Mouse (Mus musculus) myocyte (in vitro differentiated cells): ENCODE results near the gene Pwwp2a. TPM values are rescaled to one million over a fixed set of nuclear protein-coding genes. Genes with fewer than 3 reads are reported as not detected.

Source experiments
- H3K27me3 ChIP-seq: one replicate; pipeline ENCODE4 v1.6.1; 2011; ENCODE audit not compliant: control insufficient read depth, insufficient read depth, insufficient read length
- H3K36me3 ChIP-seq: one replicate; pipeline ENCODE4 v1.6.1; 2011; ENCODE audit not compliant: control insufficient read depth, insufficient read depth
- H3K4me2 ChIP-seq: one replicate; pipeline ENCODE4 v1.6.1; 2011; ENCODE audit warnings: low read depth, control low read depth
- H3K4me3 ChIP-seq: one replicate; pipeline ENCODE4 v1.5.1; 2011; ENCODE audit warnings: mild to moderate bottlenecking, control low read depth, moderate library complexity
- H3K79me2 ChIP-seq: one replicate; pipeline ENCODE4 v1.6.1; 2011; ENCODE audit not compliant: control insufficient read depth, insufficient read depth
- H3ac ChIP-seq: one replicate; pipeline ENCODE4 v1.6.1; 2011; ENCODE audit not compliant: control insufficient read depth, insufficient read length
- CEBPB ChIP-seq: IDR thresholded peaks from 2 replicates; pipeline ENCODE4 v1.6.1; 2011; ENCODE audit warnings: mild to moderate bottlenecking, moderate library complexity; ENCODE audit not compliant: poor library complexity, insufficient read depth, severe bottlenecking
- E2F4 ChIP-seq: IDR thresholded peaks from one replicate; pipeline ENCODE4 v1.6.1; 2011; ENCODE audit warnings: mild to moderate bottlenecking, control low read depth, moderate library complexity; ENCODE audit not compliant: insufficient read depth
- MAX ChIP-seq: IDR thresholded peaks from one replicate; pipeline ENCODE4 v1.6.1; 2011; ENCODE audit warnings: low read depth, mild to moderate bottlenecking, control low read depth
- MYOD1 ChIP-seq, 3 experiments: IDR thresholded peaks; one replicate each; pipeline ENCODE4 v1.6.1; 2011; ENCODE audit warnings: control low read depth in 2 of 3, low read depth in 2 of 3, mild to moderate bottlenecking in 2 of 3, moderate library complexity in 1 of 3; ENCODE audit not compliant: insufficient read length in 2 of 3, control insufficient read depth in 1 of 3
- MYOG ChIP-seq, 3 experiments: IDR thresholded peaks; one replicate each; pipeline ENCODE4 v1.6.1; 2011; ENCODE audit warnings: control low read depth in 2 of 3, low read depth in 2 of 3, mild to moderate bottlenecking in 2 of 3; ENCODE audit not compliant: insufficient read length in 2 of 3, control insufficient read depth in 1 of 3, insufficient read depth in 1 of 3
- POLR2A ChIP-seq: IDR thresholded peaks from one replicate; pipeline ENCODE4 v1.6.1; 2011; ENCODE audit warnings: low read depth, mild to moderate bottlenecking, control low read depth, moderate library complexity; ENCODE audit not compliant: insufficient read length
- POLR2AphosphoS2 ChIP-seq: IDR thresholded peaks from one replicate; pipeline ENCODE4 v1.6.1; 2011; ENCODE audit warnings: low read depth, control low read depth; ENCODE audit not compliant: insufficient read length
- REST ChIP-seq: IDR thresholded peaks from one replicate; pipeline ENCODE4 v1.6.1; 2011; ENCODE audit warnings: mild to moderate bottlenecking, control low read depth, moderate library complexity; ENCODE audit not compliant: insufficient read depth, insufficient read length
- SRF ChIP-seq: IDR thresholded peaks from one replicate; pipeline ENCODE4 v1.6.1; 2011; ENCODE audit warnings: low read depth; ENCODE audit not compliant: control insufficient read depth, insufficient read length
- TCF12 ChIP-seq: IDR thresholded peaks from one replicate; pipeline ENCODE4 v1.6.1; 2011; ENCODE audit warnings: mild to moderate bottlenecking, control low read depth; ENCODE audit not compliant: poor library complexity, insufficient read depth, severe bottlenecking
- TCF3 ChIP-seq: IDR thresholded peaks from one replicate; pipeline ENCODE4 v1.6.1; 2011; ENCODE audit warnings: low read depth, control low read depth; ENCODE audit not compliant: insufficient read length
- USF1 ChIP-seq: IDR thresholded peaks from one replicate; pipeline ENCODE4 v1.6.1; 2011; ENCODE audit warnings: low read depth, mild to moderate bottlenecking, control low read depth, moderate library complexity
- polyA plus RNA-seq: library from polyadenylated mRNA; unstranded; fragments of >200 nt; fragmentation: generic; extraction: Trizol; gene quantifications from one replicate; pipeline ENCODE4 v1.2.1, GENCODE M21; 2012; ENCODE audit warnings: missing spikeins

Gene Pwwp2a
- 4.9 TPM for polyA plus RNA-seq

GRCm38 (mm10) chr11:43681472-43682414 is at the start of gene Pwwp2a:
Pwwp2a (plus strand) TSS chr11:43681998.
- TF ChIP-seq MAX: no peak
- TF ChIP-seq POLR2AphosphoS2: peak; percentile 75
- peak; percentile 3 for TF ChIP-seq E2F4
- no peak for TF ChIP-seq MYOD1 (IDR thresholded peaks at IDR 0.05; ENCODE audit: control insufficient read depth in 1 of 3, insufficient read length in 2 of 3, low read depth in 2 of 3)
- no peak for TF ChIP-seq CEBPB
- no peak for TF ChIP-seq MYOG (IDR thresholded peaks at IDR 0.05; ENCODE audit: control insufficient read depth in 1 of 3, insufficient read depth in 1 of 3, insufficient read length in 2 of 3, low read depth in 2 of 3)
- TF ChIP-seq TCF3: no peak
- no peak for TF ChIP-seq SRF
- TF ChIP-seq POLR2A: peak; percentile 84
- TF ChIP-seq USF1: peak; percentile 25
- TF ChIP-seq TCF12: no peak
- no peak for TF ChIP-seq REST

GRCm38 (mm10) chr11:43632566-43632965 is 49.2 kb upstream of the Pwwp2a start:
- TF ChIP-seq TCF12 (no peak), POLR2A (no peak), REST (no peak), MYOD1 (IDR thresholded peaks at IDR 0.05; ENCODE audit: control insufficient read depth in 1 of 3, insufficient read length in 2 of 3, low read depth in 2 of 3) (no peak), USF1 (no peak), E2F4 (no peak), CEBPB (no peak), TCF3 (no peak), MYOG (IDR thresholded peaks at IDR 0.05; ENCODE audit: control insufficient read depth in 1 of 3, insufficient read depth in 1 of 3, insufficient read length in 2 of 3, low read depth in 2 of 3) (no peak), MAX (no peak), POLR2AphosphoS2 (no peak), SRF (no peak)

More at GRCm38 (mm10) chr11:43681472-43682414, at the start of gene Pwwp2a:
- peak within 1 kb of the TSS; percentile 38 for H3K4me3 ChIP-seq
- H3K79me2 ChIP-seq: peaks cover 43% of the 10 kb centered on the region
- H3ac ChIP-seq: peak within 1 kb of the TSS; percentile 44
- H3K36me3 ChIP-seq: peaks cover 5% of the 10 kb centered on the region
- no peaks in the 10 kb centered on the region for H3K27me3 ChIP-seq
- H3K4me2 ChIP-seq: peak within 1 kb of the TSS; percentile 97

GRCm38 (mm10) chr11:43633165-43633564 is 48.6 kb upstream of the Pwwp2a start:
- TF ChIP-seq USF1 (no peak), POLR2A (no peak), POLR2AphosphoS2 (no peak)
- H3K4me2 ChIP-seq: no peak overlapping the region
- H3K27me3 ChIP-seq: no peaks in the 10 kb centered on the region
- no peaks in the 10 kb centered on the region for H3K36me3 ChIP-seq
- no peak overlapping the region for H3K4me3 ChIP-seq
- no peak overlapping the region for H3ac ChIP-seq
- H3K79me2 ChIP-seq: no peaks in the 10 kb centered on the region

More at GRCm38 (mm10) chr11:43632566-43632965, 49.2 kb upstream of the Pwwp2a start:
- Histone ChIP-seq H3K36me3 (no peaks in the 10 kb centered on the region), H3ac (no peak overlapping the region), H3K79me2 (no peaks in the 10 kb centered on the region), H3K27me3 (no peaks in the 10 kb centered on the region), H3K4me2 (peak overlapping the region; percentile 6), H3K4me3 (no peak overlapping the region)

GRCm38 (mm10) chr11:43633658-43634401 is 48.0 kb upstream of the Pwwp2a start:
- H3K4me2 ChIP-seq: peak overlapping the region; percentile 27
- H3ac ChIP-seq: no peak overlapping the region
- H3K36me3 ChIP-seq: no peaks in the 10 kb centered on the region
- H3K27me3 ChIP-seq: no peaks in the 10 kb centered on the region
- TF ChIP-seq E2F4 (no peak), TCF12 (no peak), SRF (no peak), MYOD1 (IDR thresholded peaks at IDR 0.05; ENCODE audit: control insufficient read depth in 1 of 3, insufficient read length in 2 of 3, low read depth in 2 of 3) (no peak), REST (no peak), USF1 (no peak), TCF3 (no peak), POLR2A (no peak), MYOG (IDR thresholded peaks at IDR 0.05; ENCODE audit: control insufficient read depth in 1 of 3, insufficient read depth in 1 of 3, insufficient read length in 2 of 3, low read depth in 2 of 3) (no peak), POLR2AphosphoS2 (no peak), MAX (no peak), CEBPB (no peak)
- no peaks in the 10 kb centered on the region for H3K79me2 ChIP-seq
- H3K4me3 ChIP-seq: no peak overlapping the region
